Comparison of ENCODE assay signal across 8 mouse cellular contexts in genomic region chr9:48266286-48267027, GRCm38 (mm10).
A peak's percentile ranks its signal among the peaks of the same experiment; 100 is the strongest.
DNase-seq lines count a peak whose midpoint lies in the region; ATAC-seq and TF ChIP-seq lines count a peak whose summit lies in the region.

No protein-coding gene starts in this region.

- no peak overlapping the region for H3K27ac ChIP-seq in cortical plate, adult 2 months (ENCODE audit: insufficient read depth, low read length)
- H3K27ac ChIP-seq in gastrocnemius, adult 2 months: peak overlapping the region; percentile 75
- no peak overlapping the region for H3K27ac ChIP-seq in hindbrain, embryonic 16.5 days (ENCODE audit: low read depth, low read length)

- intact Hi-C loops in gastrocnemius, adult 2 months (cut with DNase I): loop anchor here (1.0 to 10.0 kb wide), 3 partner anchors 88 to 320 kb away; no protein-coding TSS in a partner anchor

- no peaks in the 10 kb centered on the region for H3K36me3 ChIP-seq in hindbrain, embryonic 16.5 days (ENCODE audit: control insufficient read depth, insufficient read depth, low read length)

- no peaks in the 10 kb centered on the region for H3K9me3 ChIP-seq in hindbrain, embryonic 16.5 days (ENCODE audit: control insufficient read depth, low read length)

- TF ChIP-seq CTCF in cortical plate, adult 2 months (IDR thresholded peaks at IDR 0.05; ENCODE audit: extremely low read depth, insufficient read depth, low read length): peak; percentile 67
- TF ChIP-seq CTCF in gastrocnemius, adult 2 months (IDR thresholded peaks at IDR 0.05): peak; percentile 89

- peak overlapping the region; percentile 56 for H3K9ac ChIP-seq in hindbrain, embryonic 16.5 days (ENCODE audit: low read depth, low read length)

- peak; percentile 82 to 91 for DNase-seq in adrenal gland, adult (ENCODE audit: inconsistent age in 2 of 2, low spot score in 1 of 2)
- DNase-seq in gastrocnemius, adult 2 months: peak; percentile 86
- peak; percentile 56 for DNase-seq in left cerebral cortex, adult 11 months (ENCODE audit: low spot score)
- DNase-seq in lung, postnatal 4 days: peak; percentile 82 to 88
- DNase-seq in retina, postnatal 7 days (ENCODE audit: low read depth, low spot score): peak; percentile 61
- DNase-seq in thymus, postnatal 4 days: peak; percentile 85

- peak; percentile 94 for ATAC-seq in hindbrain, embryonic 16.5 days

- no peaks in the 10 kb centered on the region for H3K4me1 ChIP-seq in cortical plate, adult 2 months (ENCODE audit: control insufficient read depth, insufficient read depth, low read length)
- H3K4me1 ChIP-seq in hindbrain, embryonic 16.5 days (ENCODE audit: control insufficient read depth, insufficient read depth, low read depth, low read length): peaks cover 3% of the 10 kb centered on the region; the same call in 1 of the 2 replicates

- peak overlapping the region; percentile 49 for H3K4me3 ChIP-seq in cortical plate, adult 2 months (ENCODE audit: insufficient read depth, low read length)
- peak overlapping the region; percentile 79 for H3K4me3 ChIP-seq in gastrocnemius, adult 2 months
- H3K4me3 ChIP-seq in hindbrain, embryonic 16.5 days (ENCODE audit: low read length): peak overlapping the region; percentile 47

- 11% methylated on average over 21 of the region's 21 CpGs for WGBS in hindbrain, embryonic 16.5 days

- H3K4me2 ChIP-seq in hindbrain, embryonic 16.5 days (ENCODE audit: low read length): peak overlapping the region; percentile 94

- no peak for TF ChIP-seq POLR2A in cortical plate, adult 2 months (IDR thresholded peaks at IDR 0.05; ENCODE audit: extremely low read depth, insufficient read depth, low read length)

- H3K27me3 ChIP-seq in hindbrain, embryonic 16.5 days (replicated peaks; ENCODE audit: control insufficient read depth, insufficient read depth, low read length): no peaks in the 10 kb centered on the region
